Mouse (Mus musculus) kidney, adult 2 months (tissue): ENCODE measurements at regions not wholly inside any gene's neighbourhood (a gene's known extent, or its start where the extent isn't known, plus 50 kb on each side); places are given as distances from the start of the nearest gene placed in this dataset.

Source experiments
- CTCF ChIP-seq: fragments of 200-500 bp; conservative IDR thresholded peaks from 2 replicates; pipeline ENCODE4 v1.5.1; 2011; ENCODE audit warnings: low read depth, mild to moderate bottlenecking, control low read depth, low read length, moderate library complexity, mixed read lengths; ENCODE audit not compliant: insufficient read depth, insufficient read length
- POLR2A ChIP-seq: fragments of 200-500 bp; IDR thresholded peaks from one replicate; pipeline ENCODE4 v1.6.1; 2011; ENCODE audit warnings: low read depth, low read length, control low read depth

DNA sequence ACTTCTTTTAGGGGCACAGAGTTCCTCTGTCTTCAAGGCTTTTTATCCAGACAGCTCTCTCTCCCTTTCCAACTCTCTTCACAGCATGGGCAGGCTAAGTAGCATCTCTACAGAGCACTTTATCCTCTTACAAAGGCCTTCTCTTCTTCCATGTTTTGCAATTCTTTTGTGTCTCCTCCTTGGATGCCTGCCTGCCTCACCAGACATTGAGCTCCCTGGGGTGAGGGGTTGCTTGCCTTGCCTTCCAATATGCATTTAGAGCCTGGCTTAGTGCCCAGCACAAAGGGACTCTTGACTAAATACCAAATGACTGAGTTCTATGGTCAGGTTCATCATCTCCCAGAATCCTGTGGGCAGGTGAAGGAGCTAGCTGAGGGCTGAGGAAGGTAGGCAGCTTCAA is 102.8 kb downstream of the Ttc32 start:
- no peak for TF ChIP-seq CTCF
- no peak for TF ChIP-seq POLR2A
